Comparison of ENCODE assay signal across 10 mouse cellular contexts in the genomic region with DNA sequence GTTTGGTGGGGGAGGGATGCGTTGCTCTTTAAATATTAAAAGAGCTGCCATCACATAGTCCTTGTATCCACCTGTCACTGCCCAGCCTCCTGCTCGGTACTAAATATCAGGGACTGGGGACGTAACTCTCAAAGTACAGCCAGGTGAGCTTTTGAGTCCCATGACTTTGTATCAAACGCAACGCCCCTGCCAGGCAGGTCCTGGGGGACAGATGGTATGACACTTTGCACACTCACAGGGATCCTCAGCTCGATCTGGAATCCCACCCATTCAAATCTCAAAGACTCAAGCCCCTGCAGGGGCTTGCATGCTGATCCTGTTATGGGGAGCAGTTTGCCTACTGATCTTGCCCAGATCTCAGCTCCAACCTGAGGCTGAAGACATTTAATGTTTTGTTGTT. TPM values are rescaled to one million over a fixed set of nuclear protein-coding genes. Genes with fewer than 3 reads are reported as not detected.
DNase-seq lines count a peak whose midpoint lies in the region; ATAC-seq and TF ChIP-seq lines count a peak whose summit lies in the region.
"Had no signal": no experiment of that assay in that cellular context is flagged by ENCODE, and none has a peak within 500 bp of the region (broad histone marks: within the 10 kb centered on the region; RNA-seq: fewer than 3 reads in every experiment).

No protein-coding gene starts in this region.

- H3K36me3 ChIP-seq in embryonic facial prominence, embryonic 12.5 days, result no peaks in the 10 kb centered on the region
- H3K36me3 ChIP-seq in embryonic facial prominence, embryonic 10.5 days (replicated peaks), result no peaks in the 10 kb centered on the region
- H3K36me3 ChIP-seq in hindbrain, embryonic 13.5 days, result no peaks in the 10 kb centered on the region
- H3K36me3 ChIP-seq in hindbrain, embryonic 10.5 days, result no peaks in the 10 kb centered on the region
- H3K36me3 ChIP-seq in CH12.LX (replicated peaks in 1 of 2; ENCODE audit: control insufficient read depth in 1 of 2, insufficient read depth in 1 of 2, low read length in 1 of 2), result no peaks in the 10 kb centered on the region
- H3K36me3 ChIP-seq in hindbrain, postnatal 0 days (ENCODE audit: insufficient read depth, low read length), result no peaks in the 10 kb centered on the region
- H3K36me3 ChIP-seq: liver, embryonic 15.5 days had no signal

- WGBS in embryonic facial prominence, embryonic 12.5 days, result 77% methylated on average over 6 of the region's 6 CpGs
- 76% methylated on average over 6 of the region's 6 CpGs for WGBS in embryonic facial prominence, embryonic 10.5 days
- WGBS in hindbrain, embryonic 13.5 days, result 79% methylated on average over 6 of the region's 6 CpGs
- 75% methylated on average over 6 of the region's 6 CpGs for WGBS in hindbrain, embryonic 10.5 days
- 73% methylated on average over 6 of the region's 6 CpGs for WGBS in hindbrain, postnatal 0 days

- dilution Hi-C loops in CH12.LX (cut with MboI; ENCODE audit: extremely low pct_ligation_motif_present, extremely low pct_unique_long_range_greater_than_20kb, low sequenced_read_pairs), result no loop called here

- 0 out of 2 replicates have a peak, but pooled peaks cover 5% of the 10 kb centered on the region for H3K4me1 ChIP-seq in embryonic facial prominence, embryonic 12.5 days
- 0 out of 2 replicates have a peak, but pooled peaks cover 5% of the 10 kb centered on the region for H3K4me1 ChIP-seq in embryonic facial prominence, embryonic 10.5 days
- H3K4me1 ChIP-seq in hindbrain, embryonic 13.5 days (replicated peaks), result 0 out of 2 replicates have a peak, but pooled peaks cover 3% of the 10 kb centered on the region
- no peaks in the 10 kb centered on the region for H3K4me1 ChIP-seq in hindbrain, embryonic 10.5 days (replicated peaks)
- H3K4me1 ChIP-seq in CH12.LX (ENCODE audit: control insufficient read depth in 1 of 2, insufficient read depth in 2 of 2), result peaks cover under 1 to 7% of the 10 kb centered on the region in 2 experiments; a peak in 3 of 4 replicates
- no peaks in the 10 kb centered on the region for H3K4me1 ChIP-seq in hindbrain, postnatal 0 days (ENCODE audit: insufficient read depth, low read length)

- H3K27ac ChIP-seq in embryonic facial prominence, embryonic 12.5 days, result no peak overlapping the region
- no peak overlapping the region for H3K27ac ChIP-seq in embryonic facial prominence, embryonic 10.5 days (replicated peaks)
- H3K27ac ChIP-seq in hindbrain, embryonic 13.5 days, result no peak overlapping the region
- H3K27ac ChIP-seq in hindbrain, embryonic 10.5 days, result no peak overlapping the region
- no peak overlapping the region for H3K27ac ChIP-seq in CH12.LX (ENCODE audit: insufficient read depth, low read depth)
- H3K27ac ChIP-seq in hindbrain, postnatal 0 days, result no peak overlapping the region
- H3K27ac ChIP-seq: liver, embryonic 15.5 days had no signal

- DNase-seq in embryonic facial prominence, embryonic 10.5 days (ENCODE audit: low spot score), result no peak
- no peak for DNase-seq in hindbrain, embryonic 10.5 days (ENCODE audit: low spot score)
- DNase-seq in CH12.LX (ENCODE audit: extremely low read depth) (no peak), MN1 (ENCODE audit: low spot score) (no peak)
- no peak for DNase-seq in hindbrain, postnatal 0 days (ENCODE audit: low spot score)
- no peak for DNase-seq in gastrocnemius, adult 18-20 months (ENCODE audit: low spot score)

- no peak overlapping the region for H3K4me3 ChIP-seq in embryonic facial prominence, embryonic 12.5 days
- H3K4me3 ChIP-seq in embryonic facial prominence, embryonic 10.5 days, result no peak overlapping the region
- H3K4me3 ChIP-seq in hindbrain, embryonic 13.5 days, result no peak overlapping the region
- no peak overlapping the region for H3K4me3 ChIP-seq in hindbrain, embryonic 10.5 days
- no peak overlapping the region for H3K4me3 ChIP-seq in CH12.LX (replicated peaks in 1 of 3; ENCODE audit: low read depth in 2 of 3, low read length in 2 of 3, poor library complexity in 1 of 3)
- no peak overlapping the region for H3K4me3 ChIP-seq in hindbrain, postnatal 0 days (ENCODE audit: low read length)

- no peak for TF ChIP-seq CTCF in CH12.LX (conservative IDR thresholded peaks at IDR 0.05 in 1 of 2, IDR thresholded peaks at IDR 0.05 in 1 of 2; ENCODE audit: low read depth in 2 of 2, low read length in 2 of 2)
- no peak for TF ChIP-seq CTCF in hindbrain, postnatal 0 days (IDR thresholded peaks at IDR 0.05; ENCODE audit: low read depth)

- no peak for TF ChIP-seq RAD21 in CH12.LX (IDR thresholded peaks at IDR 0.05; ENCODE audit: low read depth, low read length)

- peak overlapping the region; percentile 44; the same call in 1 of the 2 replicates for H3K4me2 ChIP-seq in embryonic facial prominence, embryonic 12.5 days (replicated peaks)
- peak overlapping the region; percentile 53; the same call in 1 of the 2 replicates for H3K4me2 ChIP-seq in hindbrain, embryonic 13.5 days
- H3K4me2 ChIP-seq in CH12.LX (ENCODE audit: insufficient read depth, low read depth, poor library complexity, severe bottlenecking), result peak overlapping the region; percentile 16; the same call in 1 of the 2 replicates
- H3K4me2 ChIP-seq in hindbrain, postnatal 0 days (ENCODE audit: low read depth, low read length), result peak overlapping the region; percentile 44; the same call in 1 of the 2 replicates

- H3K9me3 ChIP-seq in embryonic facial prominence, embryonic 12.5 days, result no peaks in the 10 kb centered on the region
- no peaks in the 10 kb centered on the region for H3K9me3 ChIP-seq in embryonic facial prominence, embryonic 10.5 days
- no peaks in the 10 kb centered on the region for H3K9me3 ChIP-seq in hindbrain, embryonic 13.5 days
- H3K9me3 ChIP-seq in hindbrain, embryonic 10.5 days, result no peaks in the 10 kb centered on the region
- no peaks in the 10 kb centered on the region for H3K9me3 ChIP-seq in CH12.LX (replicated peaks; ENCODE audit: low read length)
- H3K9me3 ChIP-seq in hindbrain, postnatal 0 days (ENCODE audit: low read length), result no peaks in the 10 kb centered on the region
- H3K9me3 ChIP-seq: liver, embryonic 15.5 days had no signal

- TF ChIP-seq EP300 in CH12.LX (IDR thresholded peaks at IDR 0.05; ENCODE audit: low read length), result no peak

- no peak for ATAC-seq in embryonic facial prominence, embryonic 12.5 days (ENCODE audit: insufficient number of reproducible peaks, insufficient read depth, low FRiP score, low TSS enrichment)
- ATAC-seq in hindbrain, embryonic 13.5 days (ENCODE audit: low FRiP score), result peak; percentile 22; the same call in 1 of the 2 replicates
- 0 out of 2 replicates have a peak, but pooled peaks have one; percentile 15 for ATAC-seq in hindbrain, postnatal 0 days

- no peaks in the 10 kb centered on the region for H3K27me3 ChIP-seq in embryonic facial prominence, embryonic 12.5 days
- no peaks in the 10 kb centered on the region for H3K27me3 ChIP-seq in embryonic facial prominence, embryonic 10.5 days (replicated peaks; ENCODE audit: low read depth, poor library complexity, severe bottlenecking)
- no peaks in the 10 kb centered on the region for H3K27me3 ChIP-seq in hindbrain, embryonic 13.5 days
- no peaks in the 10 kb centered on the region for H3K27me3 ChIP-seq in hindbrain, embryonic 10.5 days (ENCODE audit: insufficient read depth, poor library complexity, severe bottlenecking)
- H3K27me3 ChIP-seq in CH12.LX (replicated peaks), result no peaks in the 10 kb centered on the region
- no peaks in the 10 kb centered on the region for H3K27me3 ChIP-seq in hindbrain, postnatal 0 days (ENCODE audit: insufficient read depth, low read length)
- H3K27me3 ChIP-seq: liver, embryonic 15.5 days had no signal

- H3K9ac ChIP-seq in embryonic facial prominence, embryonic 12.5 days, result no peak overlapping the region
- H3K9ac ChIP-seq in hindbrain, embryonic 13.5 days, result no peak overlapping the region
- no peak overlapping the region for H3K9ac ChIP-seq in CH12.LX (ENCODE audit: insufficient read depth, low read depth)
- no peak overlapping the region for H3K9ac ChIP-seq in hindbrain, postnatal 0 days (replicated peaks; ENCODE audit: low read length)
- H3K9ac ChIP-seq: liver, embryonic 15.5 days had no signal

- no peak for TF ChIP-seq POLR2A in CH12.LX (IDR thresholded peaks at IDR 0.05; ENCODE audit: low read depth, low read length)

- H3K79me2 ChIP-seq in CH12.LX (replicated peaks; ENCODE audit: control insufficient read depth, extremely low read depth, insufficient read depth, poor library complexity, severe bottlenecking), result no peaks in the 10 kb centered on the region

- in situ Hi-C loops in CH12.LX (cut with MboI; ENCODE audit: low pct_ligation_motif_present, low pct_unique_long_range_greater_than_20kb, low sequenced_read_pairs), result loop anchor here (5.0 to 10.0 kb wide), 2 partner anchors 63 to 246 kb away; no protein-coding TSS in a partner anchor

TF ChIP-seq in CH12.LX, 34 proteins besides CTCF, POLR2A, EP300 and RAD21 (continues in another document):
- TF ChIP-seq NELFE (IDR thresholded peaks at IDR 0.05; ENCODE audit: low read depth, low read length) (no peak), IRF4 (IDR thresholded peaks at IDR 0.05; ENCODE audit: low read depth, low read length) (no peak)

RNA-seq across cellular contexts. Expression of gene C1qtnf9, which starts 2.7 kb away (rescaled TPM):
- polyA plus RNA-seq in embryonic facial prominence, embryonic 12.5 days (2016; fragmentation: Nextera tagmentation; extraction: Ambion mirVana), result 0.34 and 0.38 TPM in 2 replicates
- polyA plus RNA-seq in embryonic facial prominence, embryonic 10.5 days (2016; fragmentation: Nextera tagmentation; extraction: Ambion mirVana), result 0.15 and 0.18 TPM in 2 replicates
- polyA plus RNA-seq in hindbrain, embryonic 13.5 days (2015; fragmentation: Nextera tagmentation; extraction: Ambion mirVana), result 0.12 and 0.23 TPM in 2 replicates
- polyA plus RNA-seq in hindbrain, embryonic 10.5 days (2016; fragmentation: Nextera tagmentation; extraction: Ambion mirVana), result 0.10 and 0.30 TPM in 2 replicates
- total RNA-seq in CH12.LX (2012; rRNA removed) (0.08 TPM in 1 of 2 replicates, not detected in the other), CH12.LX (2014; rRNA removed) (not detected in 2 replicates)
- polyA plus RNA-seq in CH12.LX (2012; ENCODE audit: insufficient read length, low read depth), result 0.20 and 0.26 TPM in 2 replicates
- total RNA-seq in hindbrain, postnatal 0 days (2014; rRNA removed), result not detected in 2 replicates
- 0.19 and 0.24 TPM in 2 replicates for polyA plus RNA-seq in hindbrain, postnatal 0 days (2015; fragmentation: Nextera tagmentation; extraction: Ambion mirVana)
- 10 to 100 TPM; 15.1 to 15.7 TPM for total RNA-seq in gastrocnemius, adult 18-20 months (2021)
- total RNA-seq: left cerebral cortex, postnatal 10 days had no signal

RNA-seq across cellular contexts. Expression of gene Mipep, which starts 13.8 kb away (rescaled TPM):
- 23.7 and 25.1 TPM in 2 replicates for polyA plus RNA-seq in embryonic facial prominence, embryonic 12.5 days (2016; fragmentation: Nextera tagmentation; extraction: Ambion mirVana)
- polyA plus RNA-seq in embryonic facial prominence, embryonic 10.5 days (2016; fragmentation: Nextera tagmentation; extraction: Ambion mirVana), result 24.6 and 25.0 TPM in 2 replicates
- polyA plus RNA-seq in hindbrain, embryonic 13.5 days (2015; fragmentation: Nextera tagmentation; extraction: Ambion mirVana), result 16.4 and 17.5 TPM in 2 replicates
- 20.8 and 22.2 TPM in 2 replicates for polyA plus RNA-seq in hindbrain, embryonic 10.5 days (2016; fragmentation: Nextera tagmentation; extraction: Ambion mirVana)
- total RNA-seq in CH12.LX (2012; rRNA removed) (33.1 and 36.0 TPM in 2 replicates), CH12.LX (2014; rRNA removed) (37.2 and 41.7 TPM in 2 replicates)
- polyA plus RNA-seq in CH12.LX (2012; ENCODE audit: insufficient read length, low read depth), result 35.1 and 36.6 TPM in 2 replicates
- total RNA-seq in hindbrain, postnatal 0 days (2014; rRNA removed), result 31.7 and 33.1 TPM in 2 replicates
- 15.7 and 17.5 TPM in 2 replicates for polyA plus RNA-seq in hindbrain, postnatal 0 days (2015; fragmentation: Nextera tagmentation; extraction: Ambion mirVana)
- 10 to 100 TPM; 35.0 to 36.0 TPM for total RNA-seq in gastrocnemius, adult 18-20 months (2021)
